Mouse (Mus musculus) forelimb bud, embryonic 11.5 days (tissue): ENCODE measurements at regions not wholly inside any gene's neighbourhood (a gene's known extent, or its start where the extent isn't known, plus 50 kb on each side); places are given as distances from the start of the nearest gene placed in this dataset.
A peak's percentile ranks its signal among the peaks of the same experiment; 100 is the strongest.

Experiments used
- DNase-seq: peaks from one replicate; pipeline ENCODE4 v3.0.0-alpha.2; 2012; ENCODE audit warnings: low read depth, low spot score

GRCm38 (mm10) chr8:28117997-28118778 is 670.7 kb downstream of the Poteg start:
- no peak for DNase-seq

DNA sequence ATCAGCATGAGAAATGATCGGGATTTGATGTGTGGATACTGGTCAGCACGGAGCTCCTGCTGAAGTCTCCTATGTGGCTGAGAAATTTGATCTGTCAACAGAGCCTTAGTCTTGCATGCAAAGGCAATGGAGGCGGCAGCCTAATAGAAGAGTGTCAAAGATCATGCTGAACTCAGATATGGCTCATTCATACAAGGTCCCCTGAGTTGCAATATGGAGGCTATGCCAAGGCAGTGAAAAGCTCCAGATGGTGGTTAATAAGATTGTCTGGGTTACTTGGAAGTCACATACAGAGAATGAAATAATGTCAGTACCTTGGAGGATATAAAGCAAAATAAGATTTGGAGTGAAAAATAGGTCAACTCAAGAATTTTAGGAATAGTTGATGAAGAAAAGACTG is 677.6 kb downstream of the Poteg start:
- DNase-seq: no peak

- DNase-seq: no peak
Observed at GRCm38 (mm10) chr8:28141916-28142315, 694.4 kb downstream of the Poteg start.

GRCm38 (mm10) chr8:28148599-28149452 is 701.4 kb downstream of the Poteg start:
- no peak for DNase-seq

DNA sequence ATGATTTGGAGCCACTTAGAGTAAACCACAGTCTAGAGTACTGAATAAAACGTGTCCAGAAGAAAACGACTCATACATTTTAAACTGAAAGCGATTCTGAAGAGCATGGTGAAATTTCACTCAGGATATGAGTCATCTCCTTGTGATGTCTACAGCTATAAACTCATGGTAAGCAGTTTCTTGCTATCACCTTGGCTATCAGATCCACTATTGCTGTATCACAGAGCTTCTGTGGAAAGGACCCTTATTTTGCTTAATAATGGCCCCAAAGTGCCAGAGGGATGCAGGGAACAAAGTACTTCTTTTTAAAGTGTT is 701.9 kb downstream of the Poteg start:
- no peak for DNase-seq

GRCm38 (mm10) chr8:28160651-28161050 is 713.2 kb downstream of the Poteg start:
- no peak for DNase-seq

DNA sequence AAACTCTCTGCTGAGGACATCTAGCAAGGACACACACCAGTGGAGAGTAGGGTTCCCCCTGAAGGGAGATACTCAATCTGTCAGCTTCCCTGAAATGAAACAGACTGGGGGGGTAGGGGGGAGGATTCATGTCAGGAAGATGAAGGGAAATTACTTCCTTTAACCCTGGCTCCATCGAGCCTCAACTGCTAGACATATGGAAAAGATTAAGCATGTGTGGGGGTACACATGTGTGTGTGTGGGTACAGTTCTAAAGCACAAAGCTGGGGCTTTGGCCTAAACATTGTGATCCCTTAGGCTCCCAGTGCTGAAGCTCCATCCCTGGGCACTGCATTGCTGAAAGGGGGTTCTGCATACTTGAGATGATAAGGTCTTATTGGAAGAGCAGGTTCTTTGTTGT is 720.6 kb downstream of the Poteg start:
- DNase-seq: peak; percentile 23

DNA sequence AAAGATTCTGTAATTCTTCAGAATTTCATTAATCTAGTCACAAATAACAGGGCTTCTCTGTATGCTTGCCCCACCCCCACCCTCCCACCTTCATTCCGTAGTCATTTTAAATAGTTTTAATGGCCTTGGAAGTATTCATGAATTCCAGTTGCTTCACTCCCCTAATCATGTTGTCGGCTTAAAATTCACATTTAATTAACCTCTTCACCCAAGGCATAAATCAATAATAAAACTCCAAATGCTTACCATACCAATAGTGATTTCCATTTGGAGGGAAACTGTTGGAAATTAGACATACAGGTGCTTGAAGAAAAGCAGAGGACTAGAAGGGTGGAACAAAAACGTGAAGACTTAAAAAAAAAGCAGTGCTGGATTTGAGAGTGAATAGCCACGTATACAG is 724.0 kb downstream of the Poteg start:
- DNase-seq: no peak

DNA sequence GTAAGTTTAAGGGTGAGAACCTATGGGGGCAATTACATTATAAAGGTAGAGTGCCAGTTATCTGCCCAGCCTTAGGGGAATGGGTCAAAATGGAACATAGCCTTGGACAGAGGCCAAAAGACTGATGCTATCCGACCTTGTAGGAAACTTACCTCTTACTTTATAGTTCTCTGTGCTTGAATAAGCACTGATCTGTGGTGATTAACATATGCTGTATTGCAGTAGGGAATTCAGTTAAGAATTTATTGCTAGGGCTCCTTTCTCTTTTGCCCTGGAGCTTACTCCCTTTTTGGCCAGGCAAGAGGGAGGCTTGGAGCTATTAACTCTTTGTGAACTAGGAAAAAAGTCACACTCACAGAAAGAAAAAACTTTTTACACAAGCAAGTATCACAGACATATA is 748.5 kb downstream of the Poteg start:
- no peak for DNase-seq

- DNase-seq: no peak
Observed at GRCm38 (mm10) chr8:28235562-28235961, 788.1 kb downstream of the Poteg start.

DNA sequence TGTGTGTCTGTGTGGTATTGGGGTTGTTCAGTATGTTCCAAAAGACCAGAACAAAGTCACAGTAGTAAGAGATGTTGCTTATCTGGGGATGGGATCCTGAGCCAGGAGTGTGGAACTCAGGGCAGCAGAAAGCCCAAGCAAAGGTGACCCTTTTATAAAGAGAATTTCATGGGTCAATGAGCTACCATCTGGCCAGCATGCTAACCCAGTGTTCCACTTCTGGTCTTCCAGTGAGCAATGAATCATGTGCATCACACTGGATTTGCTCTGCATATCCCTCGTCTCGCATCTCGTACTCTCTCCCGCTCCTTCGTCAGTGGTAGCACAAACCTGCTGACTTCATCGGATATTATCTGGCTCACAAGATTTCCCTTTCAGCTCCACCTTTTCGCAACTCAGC is 791.9 kb downstream of the Poteg start:
- DNase-seq: no peak

GRCm38 (mm10) chr8:28252399-28253240 is 805.1 kb downstream of the Poteg start:
- DNase-seq: no peak

DNA sequence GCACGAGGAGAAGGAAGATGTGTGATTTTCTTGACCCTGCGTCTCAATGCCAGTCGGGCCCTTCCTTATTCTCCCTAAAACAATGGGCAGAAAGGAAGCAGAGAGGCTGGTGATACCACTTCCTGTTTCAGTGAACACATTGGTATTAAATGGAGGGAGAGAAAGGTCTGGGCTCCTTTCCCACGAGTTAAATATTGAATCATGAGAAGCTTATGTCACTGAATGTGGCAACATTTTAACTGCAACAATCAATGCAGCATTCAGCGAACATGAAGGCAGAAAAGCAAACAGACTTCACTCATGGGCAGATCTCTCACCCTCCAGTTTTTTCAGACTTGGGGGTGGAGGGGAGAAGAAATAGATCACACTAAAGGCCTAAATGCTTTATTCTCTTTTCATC is 819.8 kb downstream of the Poteg start:
- no peak for DNase-seq

DNA sequence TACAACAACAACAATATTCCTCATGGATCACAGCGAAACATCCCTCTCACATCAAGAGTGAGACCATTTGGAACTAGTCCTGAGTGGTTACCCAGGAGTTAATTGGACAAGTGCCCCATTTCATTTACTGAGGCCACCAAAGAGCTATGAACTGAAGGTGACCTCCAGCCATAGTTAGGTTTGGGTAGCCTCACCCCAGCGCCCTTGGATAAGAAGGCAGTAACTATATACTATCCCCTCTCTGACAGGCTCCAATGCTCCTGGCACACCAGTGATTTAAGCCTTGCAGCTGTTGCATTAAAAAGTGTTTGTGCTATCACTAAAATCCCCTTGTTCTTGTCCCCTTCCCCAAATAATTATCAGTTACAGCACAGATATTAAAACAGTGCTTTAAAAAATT is 836.8 kb downstream of the Poteg start:
- no peak for DNase-seq

- no peak for DNase-seq
Observed at GRCm38 (mm10) chr8:28298896-28299793, 851.7 kb downstream of the Poteg start.

GRCm38 (mm10) chr8:28317081-28317480 is 869.6 kb downstream of the Poteg start:
- no peak for DNase-seq

DNA sequence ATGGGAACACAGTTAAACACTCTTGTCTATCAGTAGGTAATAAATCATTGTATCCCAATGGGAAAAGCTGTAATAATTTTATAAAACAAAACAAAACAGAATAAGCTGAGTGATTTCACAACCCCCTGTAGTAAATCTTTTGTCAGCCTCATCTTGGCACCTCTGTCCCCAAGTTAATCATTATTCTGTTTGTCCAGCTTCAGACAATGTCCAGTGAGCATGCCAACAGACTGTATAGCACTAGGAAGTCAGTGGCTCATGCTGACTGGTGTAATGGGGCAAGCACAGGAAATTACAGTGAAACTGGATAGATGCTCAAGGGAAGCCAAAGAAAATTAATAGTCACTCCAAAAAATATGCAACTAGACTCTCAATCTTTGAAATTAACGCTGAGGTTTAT is 885.9 kb downstream of the Poteg start:
- peak; percentile 24 for DNase-seq

- no peak for DNase-seq
Observed at GRCm38 (mm10) chr8:28337484-28337883, 890.0 kb downstream of the Poteg start.

DNA sequence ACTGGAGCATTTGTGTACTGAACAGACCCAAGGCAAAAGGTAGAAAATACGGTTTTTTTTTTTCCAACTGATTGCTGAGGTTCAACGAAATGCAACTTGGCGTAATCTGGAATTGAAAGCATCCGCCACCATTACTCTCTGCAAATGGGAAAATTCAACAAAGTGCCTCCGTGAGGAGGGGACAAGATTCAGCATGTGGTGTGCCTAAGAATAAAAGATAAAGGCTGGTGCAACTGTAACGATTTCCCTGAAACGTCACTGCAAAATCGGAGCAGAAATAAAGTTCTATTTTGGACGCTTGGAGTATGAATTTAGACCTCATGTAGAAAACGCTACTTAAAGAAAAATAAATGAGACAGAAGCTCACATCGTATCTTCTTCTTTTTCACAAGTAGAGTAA is 893.8 kb downstream of the Poteg start:
- no peak for DNase-seq

- DNase-seq: no peak
Observed at GRCm38 (mm10) chr8:28366470-28366869, 919.0 kb downstream of the Poteg start.

GRCm38 (mm10) chr8:28367361-28367760 is 919.9 kb downstream of the Poteg start:
- DNase-seq: no peak
